Mouse (Mus musculus) lung, postnatal 36 days (tissue): ENCODE results near the gene Rreb1.
A peak's percentile ranks its signal among the peaks of the same experiment; 100 is the strongest.

Experiments used
- DNase-seq: peaks from one replicate; pipeline ENCODE4 v3.0.0; 2022; ENCODE audit warnings: mixed read lengths

Rreb1 gene

GRCm38 (mm10) chr13:37952981-37953380 is 174.8 kb downstream of the Rreb1 start:
- no peak for DNase-seq

GRCm38 (mm10) chr13:37954318-37954717 is 176.1 kb downstream of the Rreb1 start:
- DNase-seq: no peak

- peak; percentile 53 for DNase-seq
Measured at GRCm38 (mm10) chr13:37958498-37959238, 180.5 kb downstream of the Rreb1 start.

- peak; percentile 40 for DNase-seq
Measured at GRCm38 (mm10) chr13:37959239-37959907, 181.2 kb downstream of the Rreb1 start.

GRCm38 (mm10) chr13:37959936-37960335 is 181.7 kb downstream of the Rreb1 start:
- DNase-seq: no peak

- no peak for DNase-seq
Measured at GRCm38 (mm10) chr13:37962541-37962940, 184.3 kb downstream of the Rreb1 start.

- DNase-seq: peak; percentile 90
Measured at GRCm38 (mm10) chr13:37963354-37964007, 185.3 kb downstream of the Rreb1 start.

GRCm38 (mm10) chr13:37964128-37965087 is 186.2 kb downstream of the Rreb1 start:
- DNase-seq: no peak

GRCm38 (mm10) chr13:37965126-37965914 is 187.1 kb downstream of the Rreb1 start:
- no peak for DNase-seq

GRCm38 (mm10) chr13:37966256-37967051 is 188.3 kb downstream of the Rreb1 start:
- DNase-seq: no peak

- DNase-seq: peak; percentile 77
Measured at GRCm38 (mm10) chr13:37967052-37967437, 188.8 kb downstream of the Rreb1 start.

GRCm38 (mm10) chr13:37967565-37967964 is 189.4 kb downstream of the Rreb1 start:
- DNase-seq: peak; percentile 36

- DNase-seq: peak; percentile 93
Measured at GRCm38 (mm10) chr13:37969337-37969736, 191.1 kb downstream of the Rreb1 start.

- no peak for DNase-seq
Measured at GRCm38 (mm10) chr13:37969988-37970387, 191.8 kb downstream of the Rreb1 start.

GRCm38 (mm10) chr13:37970887-37971530 is 192.8 kb downstream of the Rreb1 start:
- peak; percentile 61 for DNase-seq

GRCm38 (mm10) chr13:37974036-37974435 is 195.8 kb downstream of the Rreb1 start:
- DNase-seq: no peak

GRCm38 (mm10) chr13:37974731-37975130 is 196.5 kb downstream of the Rreb1 start:
- no peak for DNase-seq

GRCm38 (mm10) chr13:37979506-37979905 is 201.3 kb downstream of the Rreb1 start:
- no peak for DNase-seq

GRCm38 (mm10) chr13:37980346-37980745 is 202.1 kb downstream of the Rreb1 start:
- DNase-seq: no peak

GRCm38 (mm10) chr13:37981063-37981462 is 202.9 kb downstream of the Rreb1 start:
- peak; percentile 59 for DNase-seq
